Mouse (Mus musculus) embryonic facial prominence, embryonic 13.5 days (tissue): ENCODE data around the gene Hmx1. TPM values are rescaled to one million over a fixed set of nuclear protein-coding genes. Genes with fewer than 3 reads are reported as not detected.
A peak's percentile ranks its signal among the peaks of the same experiment; 100 is the strongest.

ENCODE experiments used
- ATAC-seq: fragments of 200-750 bp; cut with Nextera tagmentation; 2 replicates; pipeline ENCODE4 v1.8.0; 2017; ENCODE audit warnings: low read depth; ENCODE audit not compliant: insufficient number of reproducible peaks, insufficient read depth, low FRiP score, low TSS enrichment
- H3K27ac ChIP-seq: fragments of 300-500 bp; sonication (generic); 2 replicates; pipeline ENCODE4 v1.5.1; 2015; ENCODE audit warnings: moderate library complexity, mild to moderate bottlenecking, inconsistent platforms
- H3K27me3 ChIP-seq: fragments of 300-500 bp; sonication (generic); 2 replicates; pipeline ENCODE4 v1.6.1; 2015; ENCODE audit warnings: mild to moderate bottlenecking, inconsistent platforms
- H3K36me3 ChIP-seq: fragments of 300-500 bp; sonication (generic); 2 replicates; pipeline ENCODE4 v1.6.1; 2015; ENCODE audit warnings: mild to moderate bottlenecking, inconsistent platforms
- H3K4me1 ChIP-seq: fragments of 300-500 bp; sonication (generic); 2 replicates; pipeline ENCODE4 v1.6.1; 2015; ENCODE audit warnings: inconsistent platforms
- H3K4me2 ChIP-seq: fragments of 300-500 bp; sonication (generic); 2 replicates; pipeline ENCODE4 v1.6.1; 2015; ENCODE audit warnings: moderate library complexity, mild to moderate bottlenecking, inconsistent platforms
- H3K4me3 ChIP-seq: fragments of 300-500 bp; sonication (generic); 2 replicates; pipeline ENCODE4 v1.5.1; 2015; ENCODE audit warnings: mild to moderate bottlenecking, inconsistent platforms
- H3K9ac ChIP-seq: fragments of 300-500 bp; sonication (generic); 2 replicates; pipeline ENCODE4 v1.6.1; 2015; ENCODE audit warnings: mild to moderate bottlenecking, inconsistent platforms
- H3K9me3 ChIP-seq: fragments of 300-500 bp; sonication (generic); 2 replicates; pipeline ENCODE4 v1.6.1; 2016; ENCODE audit warnings: inconsistent platforms
- WGBS: fragments of 180-500 bp; shearing (Covaris S2); methylation state at CpG from one replicate; pipeline ENCODE4 v1.1.7; 2015; ENCODE audit warnings: mixed read lengths; 5-methylcytosine and 5-hydroxymethylcytosine counted together
- polyA plus RNA-seq: library from polyadenylated mRNA; unstranded; fragments of >200 nt; fragmentation: Nextera tagmentation; extraction: Ambion mirVana; gene quantifications from 2 replicates; pipeline ENCODE4 v1.2.1, GENCODE M21; 2015

Hmx1 gene
- polyA plus RNA-seq, 1 experiment from 2014 or later = 2.2 TPM

GRCm38 (mm10) chr5:35434703-35435102 is 45.8 kb downstream of the Hmx1 start:
- 58% methylated on average over 6 of the region's 6 CpGs for WGBS
- no peak overlapping the region for H3K4me2 ChIP-seq
- no peaks in the 10 kb centered on the region; the same call in 1 of the 2 replicates for H3K4me1 ChIP-seq
- ATAC-seq = no peak
- H3K9me3 ChIP-seq = 0 out of 2 replicates have a peak, but pooled peaks cover 5% of the 10 kb centered on the region
- no peak overlapping the region for H3K9ac ChIP-seq
- no peaks in the 10 kb centered on the region for H3K36me3 ChIP-seq
- H3K27ac ChIP-seq = no peak overlapping the region
- H3K4me3 ChIP-seq = no peak overlapping the region
- H3K27me3 ChIP-seq = peaks cover 15% of the 10 kb centered on the region

- no peaks in the 10 kb centered on the region for H3K27me3 ChIP-seq
These were observed 49.9 kb downstream of the Hmx1 start for GRCm38 (mm10) chr5:35438805-35439204.

GRCm38 (mm10) chr5:35440459-35440858 is 51.6 kb downstream of the Hmx1 start:
- 0 out of 2 replicates have a peak, but pooled peaks cover 5% of the 10 kb centered on the region for H3K9me3 ChIP-seq
- no peak overlapping the region for H3K4me3 ChIP-seq
- H3K27ac ChIP-seq = no peak overlapping the region
- no peak overlapping the region for H3K9ac ChIP-seq
- WGBS = 73% methylated on average over 8 of the region's 8 CpGs
- no peaks in the 10 kb centered on the region for H3K27me3 ChIP-seq
- no peaks in the 10 kb centered on the region for H3K36me3 ChIP-seq
- no peaks in the 10 kb centered on the region for H3K4me1 ChIP-seq
- H3K4me2 ChIP-seq = no peak overlapping the region
- no peak for ATAC-seq

More at GRCm38 (mm10) chr5:35438805-35439204, 49.9 kb downstream of the Hmx1 start:
- WGBS = 81% methylated on average over 6 of the region's 6 CpGs
- Histone ChIP-seq H3K4me3 (no peak overlapping the region), H3K4me1 (no peaks in the 10 kb centered on the region; the same call in 1 of the 2 replicates), H3K27ac (no peak overlapping the region), H3K9me3 (0 out of 2 replicates have a peak, but pooled peaks cover 5% of the 10 kb centered on the region), H3K9ac (no peak overlapping the region), H3K4me2 (no peak overlapping the region), H3K36me3 (no peaks in the 10 kb centered on the region)
- no peak for ATAC-seq

GRCm38 (mm10) chr5:35441411-35441810 is 52.5 kb downstream of the Hmx1 start:
- Histone ChIP-seq H3K4me2 (no peak overlapping the region), H3K36me3 (no peaks in the 10 kb centered on the region), H3K27me3 (no peaks in the 10 kb centered on the region), H3K9me3 (0 out of 2 replicates have a peak, but pooled peaks cover 5% of the 10 kb centered on the region), H3K4me3 (no peak overlapping the region), H3K9ac (no peak overlapping the region), H3K27ac (no peak overlapping the region), H3K4me1 (no peaks in the 10 kb centered on the region)
- ATAC-seq = no peak
- WGBS = 63% methylated on average over 9 of the region's 9 CpGs

- Histone ChIP-seq H3K36me3 (no peaks in the 10 kb centered on the region), H3K27me3 (peaks cover 2% of the 10 kb centered on the region; the same call in 1 of the 2 replicates), H3K9ac (no peak overlapping the region), H3K9me3 (no peaks in the 10 kb centered on the region), H3K4me2 (no peak overlapping the region), H3K27ac (no peak overlapping the region), H3K4me3 (no peak overlapping the region), H3K4me1 (peaks cover 9% of the 10 kb centered on the region; the same call in 1 of the 2 replicates)
- no peak for ATAC-seq
- 77% methylated on average over 10 of the region's 12 CpGs for WGBS
These were observed 55.8 kb downstream of the Hmx1 start for GRCm38 (mm10) chr5:35444731-35445130.

- no peaks in the 10 kb centered on the region for H3K9me3 ChIP-seq
- peak overlapping the region; percentile 27 for H3K4me3 ChIP-seq
- peaks cover 12% of the 10 kb centered on the region; the same call in 1 of the 2 replicates for H3K4me1 ChIP-seq
- WGBS = 21% methylated on average over 27 of the region's 27 CpGs
- peaks cover 11% of the 10 kb centered on the region for H3K27me3 ChIP-seq
- H3K27ac ChIP-seq = no peak overlapping the region
- peak overlapping the region; percentile 55 for H3K9ac ChIP-seq
- H3K36me3 ChIP-seq = no peaks in the 10 kb centered on the region
- peak overlapping the region; percentile 64 for H3K4me2 ChIP-seq
- ATAC-seq = peak; percentile 40; the same call in 1 of the 2 replicates
These were observed 58.9 kb downstream of the Hmx1 start for GRCm38 (mm10) chr5:35447656-35448443.

Other genes starting within 250 kb of the Hmx1 start
- 0.17 and 0.19 TPM in 2 replicates for gene Adra2c, start 110.8 kb upstream of the Hmx1 start, polyA plus RNA-seq
- 4.1 TPM in 2 replicates for gene Cpz, start 136.6 kb downstream of the Hmx1 start, polyA plus RNA-seq
- gene Trmt44, start 186.0 kb downstream of the Hmx1 start, polyA plus RNA-seq = 8.1 and 9.2 TPM in 2 replicates
- gene Acox3, start 193.9 kb downstream of the Hmx1 start, polyA plus RNA-seq = 12.6 and 13.3 TPM in 2 replicates